Mouse (Mus musculus) heart, embryonic 10.5 days (tissue): ENCODE results near the gene Cxcl12. TPM values are rescaled to one million over a fixed set of nuclear protein-coding genes. Genes with fewer than 3 reads are reported as not detected.

Experiments
- DNase-seq: peaks from one replicate; pipeline ENCODE4 v3.0.0-alpha.2; 2017; ENCODE audit warnings: low spot score
- H3K27ac ChIP-seq: fragments of 300-500 bp; sonication (generic); 2 replicates; pipeline ENCODE4 v1.5.1; 2016; ENCODE audit warnings: mild to moderate bottlenecking
- H3K27me3 ChIP-seq: fragments of 300-500 bp; sonication (generic); 2 replicates; pipeline ENCODE4 v1.6.1; 2016; ENCODE audit warnings: mild to moderate bottlenecking; ENCODE audit not compliant: poor library complexity, insufficient read depth, severe bottlenecking
- H3K36me3 ChIP-seq: fragments of 300-500 bp; sonication (generic); 2 replicates; pipeline ENCODE4 v1.6.1; 2016; ENCODE audit warnings: mild to moderate bottlenecking, moderate library complexity
- H3K4me1 ChIP-seq: fragments of 300-500 bp; sonication (generic); 2 replicates; pipeline ENCODE4 v1.6.1; 2016; ENCODE audit warnings: mild to moderate bottlenecking
- H3K4me3 ChIP-seq: fragments of 300-500 bp; sonication (generic); 2 replicates; pipeline ENCODE4 v1.5.1; 2016; ENCODE audit warnings: mild to moderate bottlenecking, moderate library complexity
- H3K9me3 ChIP-seq: fragments of 300-500 bp; sonication (generic); 2 replicates; pipeline ENCODE4 v1.6.1; 2016; ENCODE audit warnings: mild to moderate bottlenecking, moderate library complexity
- WGBS: fragments of 180-500 bp; shearing (Covaris S2); methylation state at CpG from one replicate; pipeline ENCODE4 v1.1.7; 2016; 5-methylcytosine and 5-hydroxymethylcytosine counted together
- polyA plus RNA-seq: library from polyadenylated mRNA; unstranded; fragments of >200 nt; fragmentation: Nextera tagmentation; extraction: Ambion mirVana; gene quantifications from 2 replicates; pipeline ENCODE4 v1.2.1, GENCODE M21; 2016

Gene Cxcl12
- polyA plus RNA-seq, 1 experiment from 2014 or later, result 112 TPM

GRCm38 (mm10) chr6:117210086-117210485 lies 41.8 kb downstream of the Cxcl12 start:
- 15% methylated on average over 6 of the region's 6 CpGs for WGBS
- Histone ChIP-seq H3K27ac (peak overlapping the region; percentile 59; the same call in 1 of the 2 replicates), H3K4me1 (peaks cover 20% of the 10 kb centered on the region), H3K4me3 (no peak overlapping the region), H3K9me3 (no peaks in the 10 kb centered on the region), H3K27me3 (peaks cover 20% of the 10 kb centered on the region), H3K36me3 (no peaks in the 10 kb centered on the region)
- DNase-seq, result peak; percentile 78

DNA sequence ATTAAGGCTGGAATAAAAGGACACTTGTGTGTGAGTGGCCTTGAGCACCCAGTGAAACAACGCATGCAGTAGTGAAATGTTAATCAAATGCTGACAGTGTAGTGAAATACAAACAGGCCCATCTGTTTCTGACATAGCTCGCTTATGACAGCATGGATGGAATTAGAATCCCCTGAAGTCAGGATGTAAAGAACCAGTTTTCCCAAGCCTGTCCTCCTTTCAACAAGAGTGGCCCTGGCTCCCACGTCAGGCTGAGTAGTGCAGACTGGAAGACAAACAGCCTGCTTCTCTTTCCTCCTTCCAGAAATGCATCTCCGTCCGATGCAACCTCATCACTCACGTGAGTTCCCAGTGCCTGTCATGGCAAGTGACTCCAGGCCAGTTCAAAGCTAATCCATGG lies 42.2 kb downstream of the Cxcl12 start:
- WGBS, result 19% methylated on average over 6 of the region's 6 CpGs
- Histone ChIP-seq H3K9me3 (no peaks in the 10 kb centered on the region), H3K4me3 (no peak overlapping the region), H3K36me3 (no peaks in the 10 kb centered on the region), H3K4me1 (peaks cover 20% of the 10 kb centered on the region), H3K27me3 (peaks cover 15% of the 10 kb centered on the region), H3K27ac (peak overlapping the region; percentile 59; the same call in 1 of the 2 replicates)
- DNase-seq, result peak; percentile 75

GRCm38 (mm10) chr6:117214506-117214905 lies 46.2 kb downstream of the Cxcl12 start:
- WGBS, result 67% methylated on average over 5 of the region's 5 CpGs
- Histone ChIP-seq H3K4me3 (no peak overlapping the region), H3K4me1 (peaks cover 21% of the 10 kb centered on the region), H3K27ac (no peak overlapping the region), H3K36me3 (no peaks in the 10 kb centered on the region), H3K9me3 (no peaks in the 10 kb centered on the region), H3K27me3 (peaks cover 12% of the 10 kb centered on the region; the same call in 1 of the 2 replicates)
- DNase-seq, result no peak

DNA sequence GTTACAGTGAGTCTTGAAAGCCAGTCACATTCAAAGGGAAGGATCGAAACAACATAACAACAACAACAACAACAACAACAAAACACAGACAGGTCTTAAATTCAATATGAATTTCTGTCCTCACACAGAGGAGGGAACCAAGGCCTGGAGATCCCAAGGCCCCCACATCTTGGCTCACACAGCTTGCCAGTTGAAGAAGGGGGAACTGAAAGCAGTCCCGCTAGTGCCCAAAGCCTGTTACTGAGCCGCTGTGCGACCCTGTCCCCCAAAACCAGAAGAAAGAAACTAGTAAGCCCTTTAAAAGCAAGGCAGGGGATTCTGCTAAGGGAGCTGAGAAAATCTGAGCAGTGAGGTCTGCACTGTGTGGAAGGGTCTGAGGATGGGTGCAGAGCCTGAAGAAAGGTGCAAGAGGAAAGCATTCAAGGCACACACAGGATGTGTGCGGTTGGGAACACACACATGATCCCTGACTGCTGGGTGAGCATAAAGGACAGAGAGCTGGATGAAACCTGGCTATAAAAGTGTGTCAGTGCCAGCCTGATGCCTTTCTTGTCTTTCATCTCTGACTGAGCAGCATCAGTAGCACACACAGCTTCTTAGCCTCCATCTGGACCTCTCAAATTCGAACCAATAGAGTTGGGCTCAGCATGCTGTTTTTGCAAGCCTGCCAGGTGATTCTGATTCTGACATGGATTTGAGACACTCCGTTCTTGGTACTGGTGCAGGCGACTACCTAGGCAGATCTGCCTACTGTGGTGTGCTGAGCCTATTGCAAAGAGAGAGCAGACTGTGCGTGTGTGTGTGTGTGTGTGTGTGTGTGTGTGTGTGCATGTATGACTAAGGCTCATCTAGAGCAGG lies 50.3 kb downstream of the Cxcl12 start:
- Histone ChIP-seq H3K27me3 (peaks cover 9% of the 10 kb centered on the region; the same call in 1 of the 2 replicates), H3K27ac (peak overlapping the region; percentile 12; the same call in 1 of the 2 replicates), H3K4me3 (no peak overlapping the region), H3K4me1 (peaks cover 17% of the 10 kb centered on the region), H3K9me3 (no peaks in the 10 kb centered on the region), H3K36me3 (no peaks in the 10 kb centered on the region)
- peak; percentile 41 for DNase-seq
- 90% methylated on average over 9 of the region's 9 CpGs for WGBS

- 63% methylated on average over 3 of the region's 3 CpGs for WGBS
- peaks cover 17% of the 10 kb centered on the region for H3K4me1 ChIP-seq
- DNase-seq, result peak; percentile 64
- H3K36me3 ChIP-seq, result no peaks in the 10 kb centered on the region
- H3K27ac ChIP-seq, result 0 out of 2 replicates have a peak overlapping the region, but pooled peaks have one; percentile 12
- no peaks in the 10 kb centered on the region for H3K9me3 ChIP-seq
- H3K4me3 ChIP-seq, result no peak overlapping the region
- peaks cover 3% of the 10 kb centered on the region; the same call in 1 of the 2 replicates for H3K27me3 ChIP-seq
Observed at GRCm38 (mm10) chr6:117219300-117219680, 51.0 kb downstream of the Cxcl12 start.

DNA sequence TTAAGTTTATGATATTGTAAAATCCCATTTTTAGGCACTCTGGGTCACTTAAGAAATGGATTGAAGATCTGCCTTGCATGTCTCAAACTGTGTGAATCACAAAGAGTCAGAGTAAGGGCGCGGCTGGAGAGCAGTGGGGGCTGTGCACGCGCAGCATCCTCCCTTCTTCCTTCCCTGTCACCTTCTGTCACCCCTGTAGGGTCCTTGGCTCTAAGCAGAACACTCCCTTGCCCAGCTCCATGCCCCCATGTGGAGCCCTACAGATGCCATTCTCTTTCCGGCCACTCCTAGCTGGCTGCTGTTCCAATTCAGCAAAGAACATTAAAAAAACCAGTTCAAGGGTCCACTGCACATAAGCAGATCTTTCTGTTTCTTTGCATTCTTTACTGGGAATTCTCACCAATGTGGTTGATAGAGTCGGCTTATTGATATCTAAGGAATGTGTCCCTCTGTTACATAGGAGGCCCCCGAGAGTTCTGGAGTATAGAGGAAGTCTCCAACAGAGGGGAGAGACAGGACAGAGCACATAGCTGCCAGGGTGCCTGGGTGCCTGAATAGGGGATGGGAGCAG lies 51.7 kb downstream of the Cxcl12 start:
- 0 out of 2 replicates have a peak overlapping the region, but pooled peaks have one; percentile 22 for H3K27ac ChIP-seq
- H3K9me3 ChIP-seq, result no peaks in the 10 kb centered on the region
- no peak overlapping the region for H3K4me3 ChIP-seq
- peaks cover 20% of the 10 kb centered on the region for H3K4me1 ChIP-seq
- no peaks in the 10 kb centered on the region; the same call in 1 of the 2 replicates for H3K27me3 ChIP-seq
- peak; percentile 41 for DNase-seq
- WGBS, result 69% methylated on average over 7 of the region's 7 CpGs
- H3K36me3 ChIP-seq, result no peaks in the 10 kb centered on the region

DNA sequence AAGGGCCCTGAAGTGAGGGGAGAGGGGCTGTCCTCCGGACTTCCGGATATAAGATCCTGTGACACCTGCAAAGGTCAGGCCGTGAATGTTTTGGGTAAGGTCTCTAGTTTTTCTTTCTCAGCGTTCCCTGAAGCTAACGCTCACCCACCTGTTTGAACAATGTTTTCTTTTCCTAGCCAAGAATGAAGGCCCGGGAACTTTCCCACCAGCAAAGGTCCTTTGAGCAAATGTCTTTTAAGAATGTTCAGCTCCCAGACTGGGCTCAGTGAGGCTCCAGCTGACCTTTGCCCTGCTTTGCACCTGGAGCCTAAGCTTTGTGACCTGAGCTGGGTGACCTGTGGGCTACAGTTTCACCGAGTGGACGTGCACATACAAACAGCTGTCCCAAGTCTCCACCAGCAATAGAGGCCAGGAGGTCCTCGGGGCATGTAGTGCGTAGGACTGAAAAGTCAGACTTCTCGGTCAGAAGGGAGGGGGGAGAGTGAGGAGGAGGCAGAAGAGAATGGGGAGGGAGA lies 52.6 kb downstream of the Cxcl12 start:
- Histone ChIP-seq H3K36me3 (no peaks in the 10 kb centered on the region), H3K4me1 (peaks cover 20% of the 10 kb centered on the region), H3K4me3 (no peak overlapping the region), H3K27ac (no peak overlapping the region; the same call in 1 of the 2 replicates), H3K9me3 (no peaks in the 10 kb centered on the region), H3K27me3 (no peaks in the 10 kb centered on the region; the same call in 1 of the 2 replicates)
- WGBS, result 81% methylated on average over 11 of the region's 11 CpGs
- DNase-seq, result peak; percentile 60
